Mouse (Mus musculus) heart, postnatal 14 days (tissue): ENCODE results near the gene Gas2l2. TPM values are rescaled to one million over a fixed set of nuclear protein-coding genes. Genes with fewer than 3 reads are reported as not detected.

Source experiments
- DNase-seq, 2 experiments: peaks; one replicate each; pipeline ENCODE4 v3.0.0; 2021 to 2022
- intact Hi-C: fragments of 180-260 bp; cut with DNase I; formaldehyde crosslinking; loops from one replicate; pipeline ENCODE4 v1.15.1; 2025
- total RNA-seq, 2 experiments: library from RNA; stranded (reverse); gene quantifications; 2 replicates each; pipeline ENCODE4 v1.2.3; 2021

Gene Gas2l2
- total RNA-seq, 2 experiments from 2014 or later, result 0.24 TPM; not detected in 1

- no peak for DNase-seq
- intact Hi-C loops, result no loop called here
Measured at GRCm38 (mm10) chr11:83406391-83406790, 22.9 kb downstream of the Gas2l2 start.

DNA sequence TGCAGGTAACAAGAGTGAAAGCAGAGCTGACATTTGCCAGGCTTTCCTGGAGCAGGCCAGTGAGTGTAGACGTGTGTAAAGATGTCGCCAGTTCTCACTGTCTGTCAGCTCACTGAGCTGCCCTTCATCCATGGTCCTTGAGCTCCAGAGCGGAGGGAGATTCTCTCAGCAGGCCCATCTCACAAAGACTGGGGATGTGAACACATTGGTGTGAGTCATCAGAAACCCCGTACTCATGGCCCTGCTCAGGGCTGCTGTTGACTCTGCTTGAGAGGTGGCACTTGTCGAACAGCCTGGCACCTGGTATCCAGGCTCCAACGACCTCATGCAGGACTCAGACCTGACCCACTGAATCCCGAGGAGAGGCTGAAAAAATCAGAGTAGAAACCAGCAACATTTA is 25.5 kb downstream of the Gas2l2 start:
- DNase-seq, result no peak
- intact Hi-C loops, result no loop called here

DNA sequence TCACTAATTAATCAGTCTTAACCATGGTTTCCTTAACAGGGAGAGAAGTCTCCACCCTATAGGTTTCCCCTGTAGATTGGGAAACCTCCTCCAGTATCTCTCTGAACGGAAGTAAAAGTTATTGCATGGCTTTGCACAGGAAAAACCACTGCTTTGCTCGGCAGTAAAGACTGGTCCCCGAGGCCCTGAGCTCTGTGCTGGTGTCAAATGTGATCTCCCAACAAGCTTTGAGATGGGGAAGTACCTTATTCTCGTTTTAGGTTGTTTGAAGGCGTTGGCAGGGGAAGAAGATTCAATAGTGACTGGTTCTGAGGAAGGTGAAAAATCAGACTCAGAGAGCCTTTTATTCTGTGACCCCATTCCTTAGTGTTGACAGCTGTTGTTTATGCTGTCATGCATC is 30.5 kb downstream of the Gas2l2 start:
- no peak for DNase-seq
- intact Hi-C loops, result no loop called here

GRCm38 (mm10) chr11:83397626-83398025 is 31.6 kb downstream of the Gas2l2 start:
- no peak for DNase-seq

GRCm38 (mm10) chr11:83394802-83395439 is 34.3 kb downstream of the Gas2l2 start:
- intact Hi-C loops, result no loop called here
- no peak for DNase-seq

More at GRCm38 (mm10) chr11:83397626-83398025, 31.6 kb downstream of the Gas2l2 start:
- intact Hi-C loops, result no loop called here

GRCm38 (mm10) chr11:83393062-83393461 is 36.2 kb downstream of the Gas2l2 start:
- intact Hi-C loops, result no loop called here
- DNase-seq, result peak; percentile 9 to 11

- intact Hi-C loops, result no loop called here
Measured at GRCm38 (mm10) chr11:83383532-83383887, 45.7 kb downstream of the Gas2l2 start.

DNA sequence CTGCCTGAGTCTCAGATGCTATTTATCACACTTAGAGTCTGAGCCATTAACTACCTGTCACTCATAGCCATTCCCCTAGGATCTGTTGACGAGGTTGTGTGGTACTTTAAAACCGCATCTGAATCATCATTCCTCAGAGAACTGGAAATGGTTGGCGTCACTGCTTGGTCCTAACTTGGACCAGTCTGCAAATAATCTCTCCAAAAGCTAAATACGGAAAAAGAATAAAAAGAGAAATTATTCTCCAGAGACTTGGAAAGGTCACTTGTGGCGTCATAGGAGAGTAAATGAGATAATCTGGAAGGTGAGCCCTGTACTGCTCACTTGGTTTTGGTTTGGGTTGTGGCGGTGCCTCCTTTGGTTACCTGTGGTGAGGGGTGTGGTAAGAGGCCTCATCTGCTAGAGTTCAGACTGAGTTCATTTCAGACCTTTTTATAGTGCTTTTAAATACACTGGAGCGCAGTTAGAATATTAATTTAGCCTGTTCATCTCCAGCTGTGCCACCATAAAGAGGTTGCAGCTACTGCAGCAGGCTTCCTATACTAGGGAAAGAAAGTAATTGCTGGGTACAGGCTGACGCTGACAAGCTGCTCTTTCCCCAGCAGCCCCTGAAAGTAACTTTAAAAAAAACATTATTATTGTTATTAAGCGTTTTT is 46.3 kb downstream of the Gas2l2 start:
- no peak for DNase-seq
- intact Hi-C loops, result no loop called here

More at GRCm38 (mm10) chr11:83383532-83383887, 45.7 kb downstream of the Gas2l2 start:
- no peak for DNase-seq

- intact Hi-C loops, result no loop called here
- no peak for DNase-seq
Measured at GRCm38 (mm10) chr11:83379745-83380341, 49.4 kb downstream of the Gas2l2 start.

Other genes with a start within 250 kb of the Gas2l2 start
- gene Slfn3, start 238.1 kb downstream of the Gas2l2 start, total RNA-seq, result 1 to 10 TPM; 3.4 to 4.6 TPM
- gene Slfn14, start 142.7 kb downstream of the Gas2l2 start, total RNA-seq, result under 1 TPM; 0.07 to 0.19 TPM
- gene Ap2b1, start 130.4 kb downstream of the Gas2l2 start, total RNA-seq, result 10 to 100 TPM; 52.6 to 58.6 TPM
- gene Pex12, start 126.9 kb downstream of the Gas2l2 start, total RNA-seq, result 10 to 100 TPM in 1 of 2 experiments, 1 to 10 TPM in 1; 9.3 to 13.6 TPM
- 10 to 100 TPM; 30.4 to 31.9 TPM for gene Rasl10b, start 20.3 kb downstream of the Gas2l2 start, total RNA-seq
- gene 1700020L24Rik, start 8.2 kb upstream of the Gas2l2 start, total RNA-seq, result not detected
- gene Mmp28, start 33.6 kb upstream of the Gas2l2 start, total RNA-seq, result 1 to 10 TPM; 7.6 to 9.6 TPM
- gene Taf15, start 43.6 kb upstream of the Gas2l2 start, total RNA-seq, result 10 to 100 TPM; 37.8 to 38.5 TPM
- gene Heatr9, start 92.7 kb upstream of the Gas2l2 start, total RNA-seq, result not detected
- gene Ccl5, start 101.1 kb upstream of the Gas2l2 start, total RNA-seq, result under 1 TPM in 1 of 2 experiments, not detected in 1; 0.93 TPM
- gene Ccl9, start 149.2 kb upstream of the Gas2l2 start, total RNA-seq, result 1 to 10 TPM; 7.9 to 8.9 TPM
- 10 to 100 TPM in 1 of 2 experiments, 1 to 10 TPM in 1; 9.9 to 12.8 TPM for gene Ccl6, start 163.6 kb upstream of the Gas2l2 start, total RNA-seq
- not detected for gene Rpl9-ps1, start 216.2 kb upstream of the Gas2l2 start, total RNA-seq
- gene Ccl3, start 219.9 kb upstream of the Gas2l2 start, total RNA-seq, result not detected
- gene Ccl4, start 233.1 kb upstream of the Gas2l2 start, total RNA-seq, result not detected